Mouse (Mus musculus): ENCODE results near the gene Ces1f. TPM values are rescaled to one million over a fixed set of nuclear protein-coding genes. Genes with fewer than 3 reads are reported as not detected.
"Not testable (repeated sequence)": the region's sequence is repeated elsewhere in the genome, so short reads cannot be mapped to it uniquely, and the experiment has no call there.

Gene Ces1f
- polyA plus RNA-seq, 1 experiment = 1.8 TPM

- Histone ChIP-seq H3K27ac (ENCODE audit: control insufficient read depth, insufficient read depth, low read depth, low read length, poor library complexity) (no peak overlapping the region), H3K4me3 (replicated peaks; ENCODE audit: control insufficient read depth, low read depth, low read length) (no peak overlapping the region), H3K4me1 (ENCODE audit: control insufficient read depth, insufficient read depth, low read length) (no peaks in the 10 kb centered on the region)
- no peak for TF ChIP-seq CTCF (IDR thresholded peaks at IDR 0.05; ENCODE audit: control insufficient read depth, insufficient read depth, low read length)
- no peak for TF ChIP-seq POLR2A (IDR thresholded peaks at IDR 0.05; ENCODE audit: borderline replicate concordance, control insufficient read depth, low read depth, low read length)
- WGBS = 64% methylated on average over 11 of the region's 11 CpGs
Measured at GRCm38 (mm10) chr8:93228673-93229370, 50.7 kb downstream of the Ces1f start.

GRCm38 (mm10) chr8:93226471-93226870 is 53.1 kb downstream of the Ces1f start:
- WGBS = 90% methylated on average over 1 of the region's 1 CpGs
- not testable (repeated sequence) for H3K4me3 ChIP-seq (replicated peaks; ENCODE audit: control insufficient read depth, low read depth, low read length); H3K4me1 ChIP-seq (ENCODE audit: control insufficient read depth, insufficient read depth, low read length); H3K27ac ChIP-seq (ENCODE audit: control insufficient read depth, insufficient read depth, low read depth, low read length, poor library complexity)

- H3K4me3 ChIP-seq (replicated peaks; ENCODE audit: control insufficient read depth, low read depth, low read length) = no peak overlapping the region
- TF ChIP-seq POLR2A (IDR thresholded peaks at IDR 0.05; ENCODE audit: borderline replicate concordance, control insufficient read depth, low read depth, low read length) (no peak), CTCF (IDR thresholded peaks at IDR 0.05; ENCODE audit: control insufficient read depth, insufficient read depth, low read length) (no peak)
- WGBS = 74% methylated on average over 3 of the region's 3 CpGs
Measured at GRCm38 (mm10) chr8:93221896-93222295, 57.7 kb downstream of the Ces1f start.

GRCm38 (mm10) chr8:93217867-93218266 is 61.7 kb downstream of the Ces1f start:
- no peaks in the 10 kb centered on the region for H3K4me1 ChIP-seq (ENCODE audit: control insufficient read depth, insufficient read depth, low read length)
- TF ChIP-seq CTCF (IDR thresholded peaks at IDR 0.05; ENCODE audit: control insufficient read depth, insufficient read depth, low read length) (no peak), POLR2A (IDR thresholded peaks at IDR 0.05; ENCODE audit: borderline replicate concordance, control insufficient read depth, low read depth, low read length) (no peak)
- 66% methylated on average over 4 of the region's 4 CpGs for WGBS

More at GRCm38 (mm10) chr8:93221896-93222295, 57.7 kb downstream of the Ces1f start:
- no peaks in the 10 kb centered on the region for H3K4me1 ChIP-seq (ENCODE audit: control insufficient read depth, insufficient read depth, low read length)
- H3K27ac ChIP-seq (ENCODE audit: control insufficient read depth, insufficient read depth, low read depth, low read length, poor library complexity) = no peak overlapping the region

GRCm38 (mm10) chr8:93217375-93217774 is 62.2 kb downstream of the Ces1f start:
- Histone ChIP-seq H3K4me3 (replicated peaks; ENCODE audit: control insufficient read depth, low read depth, low read length) (no peak overlapping the region), H3K27ac (ENCODE audit: control insufficient read depth, insufficient read depth, low read depth, low read length, poor library complexity) (no peak overlapping the region), H3K4me1 (ENCODE audit: control insufficient read depth, insufficient read depth, low read length) (no peaks in the 10 kb centered on the region)
- WGBS = 56% methylated on average over 1 of the region's 1 CpGs
- TF ChIP-seq POLR2A (IDR thresholded peaks at IDR 0.05; ENCODE audit: borderline replicate concordance, control insufficient read depth, low read depth, low read length) = no peak
- no peak for TF ChIP-seq CTCF (IDR thresholded peaks at IDR 0.05; ENCODE audit: control insufficient read depth, insufficient read depth, low read length)

More at GRCm38 (mm10) chr8:93217867-93218266, 61.7 kb downstream of the Ces1f start:
- no peak overlapping the region for H3K27ac ChIP-seq (ENCODE audit: control insufficient read depth, insufficient read depth, low read depth, low read length, poor library complexity)
- H3K4me3 ChIP-seq (replicated peaks; ENCODE audit: control insufficient read depth, low read depth, low read length) = no peak overlapping the region

- Histone ChIP-seq H3K4me3 (replicated peaks; ENCODE audit: control insufficient read depth, low read depth, low read length) (no peak overlapping the region), H3K4me1 (ENCODE audit: control insufficient read depth, insufficient read depth, low read length) (no peaks in the 10 kb centered on the region), H3K27ac (ENCODE audit: control insufficient read depth, insufficient read depth, low read depth, low read length, poor library complexity) (no peak overlapping the region)
- TF ChIP-seq POLR2A (IDR thresholded peaks at IDR 0.05; ENCODE audit: borderline replicate concordance, control insufficient read depth, low read depth, low read length) (no peak), CTCF (IDR thresholded peaks at IDR 0.05; ENCODE audit: control insufficient read depth, insufficient read depth, low read length) (no peak)
Measured at GRCm38 (mm10) chr8:93211091-93211490, 68.5 kb downstream of the Ces1f start.

Other genes with a start within 250 kb of the Ces1f start
- gene Ces1a, start 231.6 kb downstream of the Ces1f start, polyA plus RNA-seq (2011; ENCODE audit: insufficient read depth, insufficient read length, low replicate concordance, missing spikeins) = not detected in 2 replicates
- 0.77 TPM in 1 of 2 replicates, not detected in the other for gene Ces1b, start 199.7 kb downstream of the Ces1f start, polyA plus RNA-seq (2011; ENCODE audit: insufficient read depth, insufficient read length, low replicate concordance, missing spikeins)
- gene Ces1c, start 148.5 kb downstream of the Ces1f start, polyA plus RNA-seq (2011; ENCODE audit: insufficient read depth, insufficient read length, low replicate concordance, missing spikeins) = 1.8 and 8.6 TPM in 2 replicates
- 7.8 TPM in 1 of 2 replicates, not detected in the other for gene Ces1d, start 81.9 kb downstream of the Ces1f start, polyA plus RNA-seq (2011; ENCODE audit: insufficient read depth, insufficient read length, low replicate concordance, missing spikeins)
- 0.68 TPM in 1 of 2 replicates, not detected in the other for gene Ces1e, start 50.1 kb downstream of the Ces1f start, polyA plus RNA-seq (2011; ENCODE audit: insufficient read depth, insufficient read length, low replicate concordance, missing spikeins)
- 0.62 TPM in 1 of 2 replicates, not detected in the other for gene Ces1g, start 57.6 kb upstream of the Ces1f start, polyA plus RNA-seq (2011; ENCODE audit: insufficient read depth, insufficient read length, low replicate concordance, missing spikeins)
- gene Ces1h, start 100.0 kb upstream of the Ces1f start, polyA plus RNA-seq (2011; ENCODE audit: insufficient read depth, insufficient read length, low replicate concordance, missing spikeins) = not detected in 2 replicates

All from bone marrow, adult 2 months (tissue).